Mouse (Mus musculus) urinary bladder, postnatal 4 days (tissue): ENCODE results near the gene Samd8.
A peak's percentile ranks its signal among the peaks of the same experiment; 100 is the strongest.

Experiments used
- DNase-seq, 2 experiments: peaks; one replicate each; pipeline ENCODE4 v3.0.0; 2021 to 2022; ENCODE audit warnings: low spot score in 2 of 2

Samd8 gene

DNA sequence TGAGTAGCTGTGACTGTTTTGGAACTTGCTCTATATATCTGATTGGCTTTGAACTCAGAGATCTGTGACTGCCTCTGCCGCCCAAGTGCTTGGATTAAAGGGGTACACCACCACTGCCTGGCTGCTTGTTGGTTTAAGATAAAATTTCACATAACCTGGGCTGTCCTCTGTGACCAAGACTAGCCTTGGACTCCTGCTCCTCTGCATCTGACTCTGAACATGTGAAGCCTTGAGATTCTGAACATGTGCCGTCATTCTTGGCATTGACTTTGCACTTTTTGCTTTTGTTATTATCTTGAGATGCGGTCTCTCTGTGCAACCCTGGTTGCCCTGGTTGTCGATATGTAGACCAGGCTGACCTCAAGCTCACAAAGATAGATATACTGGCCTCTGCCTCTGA is 41.4 kb downstream of the Samd8 start:
- DNase-seq, result peak in 1 of 2 experiments; percentile 26

DNA sequence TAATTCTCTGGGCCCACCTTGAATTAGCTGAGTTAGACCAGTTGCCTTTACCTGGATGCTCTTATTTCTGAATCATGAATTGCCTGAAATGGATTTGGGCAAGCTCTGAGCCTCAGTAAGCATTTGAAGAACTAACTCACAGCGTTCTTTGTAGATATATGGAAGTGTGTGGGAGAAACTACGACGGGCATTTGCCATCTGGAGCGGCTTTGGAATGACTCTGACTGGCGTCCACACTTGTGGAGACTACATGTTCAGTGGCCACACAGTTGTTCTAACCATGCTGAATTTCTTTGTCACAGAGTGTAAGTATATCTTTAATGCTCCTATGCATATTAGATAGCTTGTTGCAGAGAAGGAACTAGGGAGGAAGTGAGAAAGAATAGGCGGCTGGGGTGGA is 41.9 kb downstream of the Samd8 start:
- no peak for DNase-seq

DNA sequence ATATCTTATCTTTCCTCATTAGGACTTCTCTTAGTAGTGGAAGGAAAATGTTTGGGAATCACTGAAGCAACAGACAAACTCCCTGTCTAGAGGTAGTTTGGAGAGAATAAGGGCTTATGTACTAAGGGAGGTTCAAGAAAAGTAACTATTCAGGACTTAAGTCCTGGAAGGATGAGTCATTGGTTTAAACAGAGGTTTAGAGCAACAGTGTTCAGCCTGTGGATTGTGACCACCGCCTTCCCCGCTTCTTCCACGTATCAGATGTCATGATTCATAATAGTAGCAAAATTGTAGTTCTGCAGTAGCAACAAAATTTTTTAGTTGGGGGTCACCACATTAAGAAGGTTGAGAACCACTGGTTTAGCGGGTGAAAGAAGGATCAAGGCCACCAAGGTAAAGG is 50.3 kb downstream of the Samd8 start:
- no peak for DNase-seq

DNA sequence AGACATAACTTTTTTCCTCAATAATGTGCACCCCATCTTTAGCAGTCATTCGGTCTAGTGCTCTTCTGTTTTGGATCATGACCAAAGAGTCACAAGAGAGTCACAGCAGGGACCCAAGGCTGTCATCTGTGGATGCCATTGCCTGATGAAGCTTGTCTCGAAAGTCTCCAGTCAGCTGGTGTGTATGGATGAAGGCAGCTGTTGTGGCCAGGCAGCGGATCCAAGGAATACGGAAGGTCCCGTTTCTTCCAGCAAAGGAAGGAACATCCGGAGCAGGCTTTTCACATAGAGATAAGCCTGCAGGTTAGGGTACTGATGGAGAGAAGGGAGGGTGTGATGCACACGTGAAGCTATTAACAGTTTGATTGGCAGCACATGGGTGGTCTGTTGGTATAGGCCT is 51.3 kb downstream of the Samd8 start:
- DNase-seq, result no peak

DNA sequence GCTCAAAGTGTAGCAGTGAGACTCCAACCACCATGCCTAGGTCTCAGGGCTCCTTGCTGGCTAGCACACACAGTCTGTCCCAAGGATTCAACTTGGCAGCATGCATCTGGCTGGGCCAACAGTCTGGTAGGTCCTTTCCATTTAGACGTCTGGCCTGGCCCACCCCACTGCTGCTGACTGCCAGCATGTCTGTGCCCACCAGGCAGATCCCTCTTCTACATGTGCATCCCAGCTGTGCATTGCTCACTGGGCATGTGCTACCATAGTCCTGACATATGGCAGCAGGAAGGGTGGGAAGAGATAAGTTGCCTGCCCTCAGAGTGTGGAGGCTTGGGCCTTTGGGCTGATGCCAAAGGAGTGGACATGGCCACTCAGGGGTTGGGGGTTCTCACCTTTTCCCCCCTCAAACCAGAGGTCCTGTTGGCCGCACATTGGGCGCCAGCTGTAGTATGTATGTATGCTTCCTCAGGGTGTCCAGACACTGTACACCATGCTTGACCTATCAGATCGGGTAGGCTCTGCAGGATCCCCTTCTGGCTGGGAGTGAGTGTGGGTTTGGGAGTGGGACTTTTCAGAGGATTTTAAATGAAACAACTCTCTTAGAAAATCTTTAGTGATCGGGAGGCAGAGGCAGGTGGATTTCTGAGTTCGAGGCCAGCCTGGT is 52.3 kb downstream of the Samd8 start:
- no peak for DNase-seq

DNA sequence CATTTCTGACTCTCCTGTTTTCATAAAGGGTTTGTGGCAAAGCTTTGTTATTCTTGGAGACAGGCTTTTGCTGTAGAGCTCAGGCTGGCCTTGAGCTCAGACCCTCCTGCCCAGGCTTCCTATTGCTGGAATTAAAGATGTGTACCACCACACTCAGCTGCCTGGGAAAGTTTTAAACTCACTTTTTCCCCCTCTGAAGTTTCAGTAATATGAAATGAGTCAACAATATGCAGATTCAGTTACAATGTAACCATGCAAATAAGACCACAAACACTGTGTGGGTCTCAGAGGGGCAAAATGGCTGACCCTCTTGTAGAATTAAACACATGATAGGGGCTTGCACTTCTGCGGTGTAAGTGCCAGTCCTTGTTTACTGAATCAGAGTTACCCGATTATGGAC is 55.9 kb downstream of the Samd8 start:
- no peak for DNase-seq

DNA sequence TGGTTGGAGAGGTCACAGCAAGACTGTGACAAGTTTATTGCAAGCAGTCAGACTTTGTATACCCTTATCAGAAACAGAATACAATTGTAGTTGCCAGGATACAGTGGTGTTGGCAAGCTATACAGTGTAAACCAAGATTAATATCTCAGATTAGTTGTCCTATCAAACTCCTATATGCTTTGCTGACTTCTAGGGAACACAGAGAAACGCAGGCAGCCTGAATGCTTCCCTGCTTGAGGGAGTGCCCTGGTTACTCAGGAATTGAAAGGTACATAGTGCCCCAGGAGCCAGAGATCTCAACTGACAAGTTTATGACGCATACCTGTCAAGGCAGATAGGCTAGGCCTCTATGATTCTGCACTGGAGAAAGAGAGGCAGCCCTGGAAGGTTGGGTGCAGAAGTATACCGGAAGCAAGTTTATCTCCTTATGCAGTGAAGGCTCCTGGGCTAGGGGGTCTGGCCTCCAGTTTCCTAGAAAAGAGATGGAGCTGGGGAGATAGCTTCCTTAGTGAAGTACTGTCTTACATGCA is 56.4 kb downstream of the Samd8 start:
- DNase-seq, result no peak

DNA sequence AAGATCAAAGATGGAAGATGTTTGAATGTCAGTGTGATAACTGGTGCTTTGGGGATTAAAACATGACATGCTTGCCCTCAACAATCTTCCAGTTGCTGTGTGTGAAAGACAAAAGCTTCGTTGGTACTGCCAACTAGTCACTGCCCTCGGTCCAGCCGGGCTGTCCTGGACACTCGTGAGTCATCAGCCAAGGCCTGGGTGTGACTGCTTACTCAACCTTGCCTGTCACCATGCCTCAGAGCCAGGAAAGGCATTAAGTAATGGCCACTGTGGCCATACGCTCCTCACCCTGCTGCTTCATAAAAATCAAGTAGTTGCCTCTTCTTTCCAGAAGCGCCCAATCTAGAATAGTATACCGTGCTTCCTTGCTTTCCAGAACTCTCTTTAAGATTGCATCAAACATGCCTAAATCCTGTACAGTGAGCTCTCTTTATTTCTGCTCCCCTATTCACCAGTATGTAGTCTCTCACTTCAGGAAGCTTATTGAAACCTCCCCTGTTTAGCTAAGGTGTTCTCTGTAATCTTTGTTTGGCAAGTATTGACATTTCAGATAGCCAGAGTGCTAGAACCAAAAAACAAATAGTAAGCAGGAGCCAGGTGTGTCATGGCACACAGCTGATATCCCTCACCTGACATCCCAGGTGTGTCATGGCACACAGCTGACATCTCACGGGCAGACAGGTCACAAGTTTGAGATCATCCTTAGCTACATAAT is 58.0 kb downstream of the Samd8 start:
- DNase-seq, result no peak

DNA sequence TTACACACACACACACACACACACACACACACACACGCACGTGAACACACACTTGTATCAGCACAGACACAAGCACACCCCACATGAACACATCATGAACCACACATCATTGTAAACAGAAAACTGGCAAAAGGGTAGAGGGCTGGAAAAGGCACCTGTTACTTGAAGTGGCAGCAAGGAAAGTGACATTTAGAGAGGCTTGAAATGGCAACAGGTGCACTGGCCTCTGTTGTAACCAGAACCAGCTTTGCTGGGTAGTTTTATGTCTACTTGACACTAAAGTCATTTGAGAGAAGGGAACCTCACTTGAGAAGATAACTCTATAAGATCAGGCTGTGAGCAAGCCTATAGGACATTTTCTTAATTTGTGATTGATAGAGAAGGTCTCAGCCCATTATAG is 59.1 kb downstream of the Samd8 start:
- DNase-seq, result no peak

DNA sequence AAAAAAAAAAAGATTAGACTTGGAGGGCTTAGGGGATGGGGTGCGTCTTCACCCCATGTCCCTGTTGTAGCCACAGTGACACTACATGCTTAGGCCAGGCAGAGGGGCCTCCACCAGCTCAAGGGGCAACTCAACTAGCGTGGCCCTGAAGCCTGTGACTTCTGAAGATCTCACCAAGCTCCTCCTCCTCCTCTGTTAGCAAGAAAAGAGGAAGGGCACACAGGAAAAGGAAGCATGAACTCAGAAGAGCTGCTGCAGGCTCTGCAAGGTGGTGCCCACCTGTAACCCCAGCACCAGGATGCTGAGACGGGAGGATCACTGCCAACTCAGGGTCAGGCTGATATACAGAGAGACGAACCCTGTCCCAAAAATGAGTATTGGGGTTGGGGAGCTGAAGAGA is 61.0 kb downstream of the Samd8 start:
- no peak for DNase-seq

DNA sequence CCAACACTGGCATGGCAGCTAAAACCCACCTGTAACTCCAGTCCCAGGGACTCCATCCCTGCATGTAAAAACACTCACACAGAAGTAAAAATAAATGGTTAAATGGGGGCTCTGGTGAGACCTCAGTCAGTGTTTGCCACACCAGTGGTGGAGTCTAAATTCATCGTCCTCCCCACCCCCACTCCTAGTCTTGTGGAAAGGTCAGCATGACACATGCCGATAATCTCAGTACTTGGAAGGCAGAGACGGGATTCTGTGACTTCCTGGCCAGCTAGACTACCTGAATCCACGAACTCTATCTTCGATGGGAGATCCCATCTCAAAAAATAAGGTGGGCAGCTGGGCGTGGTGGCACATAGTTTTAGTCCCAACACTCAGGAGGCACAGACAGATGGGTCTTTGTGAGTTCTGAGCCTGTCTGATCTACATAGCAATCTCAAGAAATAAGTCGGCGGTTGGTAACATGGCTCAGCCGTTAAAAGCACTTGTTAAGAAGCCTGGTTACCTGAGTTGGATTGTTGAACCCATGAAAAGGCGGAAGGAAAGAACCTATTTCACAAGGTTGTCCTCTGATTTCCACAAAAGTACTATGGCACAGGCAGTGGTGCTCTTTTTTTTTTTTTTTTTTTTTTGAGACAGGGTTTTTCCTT is 61.5 kb downstream of the Samd8 start:
- DNase-seq, result no peak

DNA sequence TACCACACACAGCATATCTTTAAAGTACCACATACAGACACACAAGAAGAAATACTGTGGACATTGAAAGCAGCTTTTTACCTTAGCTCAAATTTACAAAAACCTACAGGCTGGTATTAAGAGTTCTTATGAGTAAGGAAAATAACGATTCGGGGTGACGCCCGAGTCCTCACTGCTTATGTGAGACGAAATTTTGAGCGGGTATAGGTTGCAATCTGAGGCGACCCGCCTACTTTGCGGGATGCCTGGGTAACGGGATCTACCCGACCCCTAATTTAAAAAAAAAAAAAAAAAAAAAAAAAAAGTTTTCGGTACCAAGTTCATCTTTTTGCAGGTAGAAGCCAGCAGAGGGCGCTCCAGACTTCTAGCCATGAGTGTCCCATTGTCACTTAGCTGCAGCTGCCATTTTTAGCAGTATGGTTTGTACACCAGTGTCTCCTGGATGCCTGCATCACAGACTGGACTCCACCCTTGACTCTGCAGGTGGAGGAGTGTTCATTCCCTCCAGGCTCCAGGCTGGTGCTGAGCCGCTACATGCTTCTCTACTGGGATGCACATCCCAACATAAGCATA is 62.3 kb downstream of the Samd8 start:
- no peak for DNase-seq

DNA sequence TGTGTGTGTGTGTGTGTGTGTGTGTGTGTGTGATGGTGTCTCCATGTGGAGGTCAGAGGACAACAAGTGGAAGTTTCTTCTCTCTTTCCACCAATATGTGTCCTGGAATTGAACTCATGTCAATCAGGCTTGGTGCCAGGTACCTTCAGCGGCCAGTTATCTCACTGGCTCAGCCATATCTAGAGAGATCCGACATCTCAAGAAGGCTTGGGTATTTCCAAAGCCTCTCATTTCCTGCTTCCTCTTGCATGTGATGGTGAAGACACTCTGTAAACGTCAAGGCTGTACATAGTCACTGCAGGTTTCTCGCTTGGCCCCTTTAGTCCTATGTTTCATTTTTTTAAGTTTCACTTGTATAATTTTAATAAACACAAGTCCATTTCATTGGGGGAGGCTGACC is 62.9 kb downstream of the Samd8 start:
- no peak for DNase-seq

DNA sequence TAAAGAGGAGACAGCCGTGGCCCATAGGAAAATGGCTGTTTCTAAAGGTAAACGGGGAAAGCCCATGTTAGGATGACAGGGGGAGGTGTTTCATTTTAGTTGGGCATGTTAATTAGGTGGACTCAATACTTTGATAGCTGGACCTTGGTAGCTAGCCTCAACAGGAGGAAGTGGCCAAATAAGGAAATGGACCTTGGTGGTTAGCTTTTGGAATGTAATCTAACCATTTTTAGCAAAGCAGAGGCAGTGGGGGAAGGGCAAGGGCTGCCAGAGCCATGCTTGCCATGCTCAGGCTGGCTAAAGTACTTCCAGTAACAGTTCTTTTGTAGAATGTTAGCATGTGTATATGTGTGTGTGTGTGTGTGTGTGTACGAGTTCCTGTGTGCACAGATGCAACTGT is 63.5 kb downstream of the Samd8 start:
- DNase-seq, result no peak

DNA sequence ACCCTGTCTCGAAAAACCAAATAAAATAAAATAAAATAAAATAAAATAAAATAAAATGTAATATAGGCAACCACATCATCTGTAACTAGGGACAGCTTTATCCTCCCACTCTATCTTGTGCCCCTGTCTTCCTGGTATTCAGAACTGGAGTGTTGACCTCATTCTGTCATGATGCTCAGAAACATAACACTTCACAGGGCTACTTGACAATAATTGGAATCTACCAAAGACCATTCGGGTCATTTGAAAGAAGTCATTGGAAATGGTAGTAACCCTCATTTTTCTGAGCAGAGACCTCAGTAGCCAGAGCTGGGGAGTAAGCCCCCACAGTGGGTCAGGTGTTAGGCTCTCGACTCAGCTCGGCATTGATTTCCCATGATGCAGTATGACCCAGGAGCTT is 64.3 kb downstream of the Samd8 start:
- no peak for DNase-seq

DNA sequence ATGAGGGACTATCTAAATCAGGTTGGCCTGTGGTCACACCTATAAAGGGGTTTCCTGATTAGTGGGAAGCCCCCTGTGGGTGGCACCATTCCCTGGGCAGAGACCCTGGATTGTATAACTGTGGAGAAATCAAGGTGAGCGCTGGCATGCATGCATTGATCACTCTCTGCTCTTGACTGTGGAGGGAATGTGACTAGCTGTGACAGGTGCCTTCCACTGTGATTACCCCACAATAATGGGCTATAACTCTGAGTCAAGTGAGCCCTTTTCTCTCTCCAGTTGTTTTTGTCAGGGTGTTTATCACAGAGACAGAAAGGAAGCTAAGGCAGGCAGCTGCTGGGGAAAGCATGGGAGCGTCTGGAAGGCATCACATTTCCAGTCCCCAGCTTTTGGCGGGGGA is 65.9 kb downstream of the Samd8 start:
- DNase-seq, result no peak

DNA sequence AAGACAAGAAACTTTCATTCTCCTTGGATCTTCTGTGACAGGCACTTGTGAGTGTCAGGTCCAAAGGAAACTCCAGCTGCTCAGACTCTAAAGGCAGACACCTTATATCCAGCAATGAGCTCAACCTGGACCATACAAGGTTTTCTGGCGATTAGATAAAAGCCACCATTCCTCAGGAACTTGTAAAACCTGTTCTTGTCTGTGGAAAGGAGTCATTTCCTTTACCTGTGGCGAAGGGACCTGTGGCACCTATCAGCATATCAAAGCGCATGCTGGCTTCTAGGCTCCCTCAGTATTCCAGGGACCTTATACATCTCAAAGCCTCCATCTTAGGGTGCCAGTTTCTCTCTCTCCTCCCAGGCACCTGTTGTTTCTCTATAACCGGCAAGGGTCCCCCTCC is 67.1 kb downstream of the Samd8 start:
- no peak for DNase-seq

DNA sequence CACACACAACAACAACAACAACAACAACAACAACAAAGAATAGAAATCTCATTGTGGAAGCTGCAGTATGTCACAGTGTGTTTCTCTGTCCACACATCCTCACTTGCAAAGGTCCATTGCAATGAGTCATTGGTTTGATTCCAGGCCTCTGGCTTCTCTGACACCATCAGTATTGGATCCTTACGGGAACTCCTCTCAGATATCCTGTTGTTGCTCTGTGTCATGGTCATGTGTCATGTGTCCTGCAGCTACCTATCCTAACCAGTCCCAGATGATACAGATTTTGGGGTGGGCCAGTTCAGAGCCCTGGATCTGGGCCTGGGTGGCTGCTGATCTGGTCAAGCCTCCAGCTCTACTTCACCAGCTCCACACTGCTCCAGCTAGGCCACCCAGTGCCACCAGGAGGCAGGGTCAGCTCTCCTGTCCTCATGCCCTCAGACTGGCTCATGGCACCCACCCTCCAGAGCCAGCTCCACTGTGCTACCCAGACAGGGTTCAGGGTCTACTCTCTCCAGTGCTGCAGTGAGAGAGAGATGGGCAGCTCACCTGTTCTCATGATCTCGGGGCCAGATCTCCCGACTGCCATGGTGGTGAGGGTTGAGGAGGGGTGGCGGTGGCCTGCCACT is 70.7 kb downstream of the Samd8 start:
- DNase-seq, result no peak

DNA sequence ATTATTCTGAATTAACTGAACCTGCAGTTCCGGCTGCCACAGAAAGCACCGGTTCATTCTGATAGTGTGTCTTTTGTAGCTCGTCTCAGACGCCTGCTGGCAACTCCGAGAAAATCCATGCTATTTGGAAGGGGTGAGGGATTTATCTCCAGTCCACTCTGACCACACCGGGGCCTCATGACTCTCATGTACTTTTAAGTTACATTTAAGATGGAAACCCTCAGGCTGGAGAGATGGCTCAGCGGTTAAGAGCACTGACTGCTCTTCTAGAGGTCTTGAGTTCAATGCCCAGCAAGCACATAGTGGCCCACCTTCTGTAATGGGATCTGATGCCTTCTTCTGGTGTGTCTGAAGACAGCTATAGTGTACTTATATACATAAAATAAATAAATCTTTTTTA is 72.0 kb downstream of the Samd8 start:
- no peak for DNase-seq

DNA sequence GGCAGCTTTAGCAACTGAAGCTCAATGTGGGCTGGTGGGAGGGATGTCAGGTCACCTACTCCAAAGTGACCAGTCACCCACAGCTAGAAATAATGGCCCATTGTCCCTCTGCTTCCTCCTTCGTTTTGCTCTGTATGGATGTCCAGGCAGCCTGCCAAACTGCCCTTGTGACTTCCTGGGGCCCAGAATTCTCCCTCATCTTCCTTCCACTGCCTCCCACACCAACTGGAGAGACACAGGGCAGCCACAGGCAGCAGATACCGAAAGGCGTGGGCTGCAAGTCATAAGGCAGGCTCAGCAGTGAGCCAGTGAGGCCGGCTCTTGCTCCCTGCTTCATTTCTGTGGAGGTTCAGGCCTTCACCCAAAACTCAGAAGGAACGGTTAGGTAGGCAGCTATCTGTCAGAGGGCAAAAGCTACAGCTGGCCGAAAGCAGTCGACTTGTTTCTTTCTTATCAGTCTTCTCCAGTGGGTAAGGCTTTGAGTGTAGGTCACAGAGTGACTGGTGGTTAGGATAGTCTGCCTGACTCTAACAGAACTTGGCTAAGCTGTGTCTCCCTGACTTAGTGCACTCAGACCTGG is 72.6 kb downstream of the Samd8 start:
- DNase-seq, result peak; percentile 71 to 73

DNA sequence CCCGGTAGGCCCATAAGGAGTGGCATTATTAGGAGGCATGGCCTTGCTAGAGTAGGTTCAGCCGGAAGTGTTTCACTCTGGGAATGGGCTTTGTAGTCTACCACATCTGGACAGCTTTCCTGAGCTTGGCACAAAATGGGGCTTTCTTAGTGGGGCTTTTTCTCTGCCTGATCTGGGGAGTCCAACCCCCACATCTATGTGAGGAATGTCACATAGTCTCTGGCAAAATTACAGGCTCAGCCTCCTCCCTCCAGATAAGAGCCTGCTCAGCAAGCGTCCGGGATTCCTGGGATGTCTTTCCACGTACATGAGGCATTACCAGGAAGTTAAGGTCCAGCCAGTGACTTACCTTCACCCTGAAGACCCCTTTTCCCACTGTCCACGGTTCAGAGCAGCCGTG is 73.6 kb downstream of the Samd8 start:
- DNase-seq, result peak in 1 of 2 experiments; percentile 22

DNA sequence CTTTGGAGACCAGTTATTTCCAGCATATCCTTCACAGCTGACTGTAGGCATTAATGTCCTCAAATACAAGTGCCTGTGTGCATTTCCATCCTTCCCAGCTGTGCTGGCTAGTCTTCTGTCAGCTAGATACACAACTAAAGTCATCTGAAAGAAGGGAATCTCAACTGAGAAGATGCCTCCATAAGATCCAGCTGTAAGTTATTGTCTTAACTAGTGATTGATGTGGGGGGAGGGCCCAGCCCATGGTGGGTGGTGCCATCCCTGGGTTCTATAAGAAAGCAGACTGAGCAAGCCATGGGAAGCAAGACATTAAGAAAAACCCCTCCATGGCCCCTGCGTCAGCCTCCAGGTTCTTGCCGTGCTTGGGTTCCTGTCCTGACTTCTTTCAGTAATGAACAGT is 74.6 kb downstream of the Samd8 start, which contains the start of gene Vdac2:
Gene Vdac2, plus strand, starts transcription at position 301 of the 400 bp plus-strand sequence.
- no peak for DNase-seq
